Mouse (Mus musculus): ENCODE measurements around the gene Mettl9. TPM values are rescaled to one million over a fixed set of nuclear protein-coding genes. Genes with fewer than 3 reads are reported as not detected.

The Mettl9 gene
- total and polyA plus RNA-seq, 3 experiments: 23.5 to 85.1 (median 80.7) TPM

DNA sequence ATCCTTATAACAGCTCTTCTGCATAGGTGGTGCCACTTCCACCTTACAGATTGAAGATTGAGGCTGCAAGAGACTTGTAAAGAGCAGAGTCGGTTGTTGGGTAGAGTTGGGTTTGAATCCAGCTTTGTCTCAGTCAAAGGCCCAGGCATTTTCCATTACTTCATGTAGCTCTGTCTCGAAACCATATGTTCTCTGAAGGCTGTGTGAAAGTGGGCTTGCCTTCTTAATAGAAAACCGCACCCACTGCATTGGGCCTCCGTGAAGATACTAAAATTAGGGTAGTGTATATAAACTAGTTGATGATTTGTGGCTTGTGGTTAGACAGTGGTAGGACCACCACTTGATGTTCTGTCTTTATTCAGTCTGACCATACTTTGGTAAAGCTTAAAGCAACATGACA, 6.3 kb downstream of the Mettl9 start:
- 70% methylated on average over 4 of the region's 4 CpGs for WGBS
- peak overlapping the region; percentile 19; the same call in 1 of the 2 replicates for H3K27ac ChIP-seq
- no peak overlapping the region for H3K9ac ChIP-seq (ENCODE audit: low read depth, low read length)
- H3K4me1 ChIP-seq (ENCODE audit: control insufficient read depth, insufficient read depth, low read length): peaks cover 15% of the 10 kb centered on the region
- H3K36me3 ChIP-seq (ENCODE audit: control insufficient read depth, insufficient read depth, low read length): peaks cover 26% of the 10 kb centered on the region
- TF ChIP-seq CTCF (IDR thresholded peaks at IDR 0.05) (no peak), POLR2A (IDR thresholded peaks at IDR 0.05; ENCODE audit: insufficient read depth, low read depth, low read length) (no peak), EP300 (IDR thresholded peaks at IDR 0.05; ENCODE audit: insufficient read depth, low read depth, low read length) (no peak)
- no peak overlapping the region for H3K4me3 ChIP-seq
- intact Hi-C loops (cut with DNase I): no loop called here
- no peaks in the 10 kb centered on the region for H3K27me3 ChIP-seq (ENCODE audit: control insufficient read depth, insufficient read depth, low read length)
- H3K79me2 ChIP-seq (replicated peaks; ENCODE audit: control insufficient read depth, insufficient read depth, low read length): peaks cover 13% of the 10 kb centered on the region
- DNase-seq: no peak

DNA sequence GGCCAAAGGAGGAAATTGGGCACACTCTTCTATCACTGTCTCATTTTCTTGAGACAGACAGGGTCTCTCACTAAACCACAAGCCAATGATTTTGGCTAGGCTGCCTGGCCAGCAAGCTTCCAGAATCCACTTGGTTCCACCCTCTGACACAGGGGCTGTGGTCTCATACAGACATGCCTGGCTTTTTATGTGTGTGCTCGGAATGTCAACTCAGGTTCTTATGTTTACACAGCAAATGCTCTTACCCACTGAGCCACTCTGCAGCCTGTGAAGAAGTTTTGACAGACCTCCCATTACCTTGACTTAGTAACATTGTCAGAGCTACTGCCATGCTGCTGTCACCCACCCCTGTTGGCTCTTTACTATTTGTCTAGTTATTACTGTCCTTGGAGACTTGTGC, 7.7 kb downstream of the Mettl9 start:
- no peak for DNase-seq
- Histone ChIP-seq H3K9ac (ENCODE audit: low read depth, low read length) (no peak overlapping the region), H3K27me3 (ENCODE audit: control insufficient read depth, insufficient read depth, low read length) (no peaks in the 10 kb centered on the region), H3K36me3 (ENCODE audit: control insufficient read depth, insufficient read depth, low read length) (peaks cover 29% of the 10 kb centered on the region), H3K79me2 (replicated peaks; ENCODE audit: control insufficient read depth, insufficient read depth, low read length) (peaks cover 13% of the 10 kb centered on the region), H3K4me1 (ENCODE audit: control insufficient read depth, insufficient read depth, low read length) (peaks cover 16% of the 10 kb centered on the region), H3K4me3 (no peak overlapping the region), H3K27ac (peak overlapping the region; percentile 2; the same call in 1 of the 2 replicates)
- 67% methylated on average over 1 of the region's 1 CpGs for WGBS
- no peak for TF ChIP-seq CTCF (IDR thresholded peaks at IDR 0.05)
- intact Hi-C loops (cut with DNase I): no loop called here

DNA sequence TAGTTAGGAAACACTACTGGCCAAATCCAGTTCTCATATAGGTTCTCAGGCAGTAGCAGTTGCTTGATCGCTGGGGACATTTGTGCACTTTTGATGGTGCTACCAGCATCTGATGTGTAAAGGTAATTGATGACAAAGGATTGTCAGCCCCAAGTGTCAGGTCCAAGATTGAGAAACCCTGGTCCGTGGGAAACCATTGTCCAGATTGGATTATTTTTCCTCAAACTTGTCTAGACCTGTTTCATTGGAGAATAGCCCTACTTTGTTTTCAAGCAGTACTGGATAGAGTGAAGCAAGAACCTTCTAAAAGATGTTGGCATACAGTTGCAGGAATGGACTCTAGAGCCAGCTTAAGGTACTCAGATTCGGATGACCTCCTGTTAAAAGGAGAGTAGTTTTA, 8.8 kb downstream of the Mettl9 start:
- WGBS: 87% methylated on average over 3 of the region's 3 CpGs

DNA sequence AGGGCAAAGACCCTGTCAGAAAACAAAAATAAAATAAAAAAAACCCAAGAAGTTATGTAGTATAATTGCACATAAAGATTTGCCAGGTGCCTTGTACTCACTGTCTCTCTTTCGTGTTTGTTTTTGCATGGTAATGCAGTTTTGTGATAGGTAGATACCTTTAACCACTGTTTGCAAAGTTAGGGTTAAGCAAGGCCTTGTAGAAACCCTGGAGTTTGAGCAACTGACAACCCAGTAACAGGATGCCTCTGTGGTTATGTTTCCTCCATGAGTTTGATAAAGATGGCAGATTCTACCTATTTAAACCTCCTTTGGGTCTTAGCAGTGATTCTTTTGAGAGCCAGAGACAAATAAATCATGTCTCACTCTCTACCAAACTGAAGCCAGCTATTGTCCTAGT, 9.3 kb downstream of the Mettl9 start:
- H3K4me1 ChIP-seq (ENCODE audit: control insufficient read depth, insufficient read depth, low read length): peaks cover 16% of the 10 kb centered on the region
- no peak overlapping the region for H3K9ac ChIP-seq (ENCODE audit: low read depth, low read length)
- WGBS: 88% methylated on average over 1 of the region's 1 CpGs
- TF ChIP-seq EP300 (IDR thresholded peaks at IDR 0.05; ENCODE audit: insufficient read depth, low read depth, low read length) (no peak), POLR2A (IDR thresholded peaks at IDR 0.05; ENCODE audit: insufficient read depth, low read depth, low read length) (no peak), CTCF (IDR thresholded peaks at IDR 0.05) (no peak)
- peak overlapping the region; percentile 77 for H3K27ac ChIP-seq
- DNase-seq: no peak
- intact Hi-C loops (cut with DNase I): no loop called here
- peaks cover 11% of the 10 kb centered on the region for H3K79me2 ChIP-seq (replicated peaks; ENCODE audit: control insufficient read depth, insufficient read depth, low read length)
- H3K36me3 ChIP-seq (ENCODE audit: control insufficient read depth, insufficient read depth, low read length): peaks cover 32% of the 10 kb centered on the region
- H3K4me3 ChIP-seq: no peak overlapping the region
- H3K27me3 ChIP-seq (ENCODE audit: control insufficient read depth, insufficient read depth, low read length): no peaks in the 10 kb centered on the region

More for the DNA sequence above, 8.8 kb downstream of the Mettl9 start:
- intact Hi-C loops (cut with DNase I): no loop called here
- peaks cover 12% of the 10 kb centered on the region for H3K79me2 ChIP-seq (replicated peaks; ENCODE audit: control insufficient read depth, insufficient read depth, low read length)
- H3K4me3 ChIP-seq: no peak overlapping the region
- TF ChIP-seq POLR2A (IDR thresholded peaks at IDR 0.05; ENCODE audit: insufficient read depth, low read depth, low read length): no peak
- no peak for TF ChIP-seq EP300 (IDR thresholded peaks at IDR 0.05; ENCODE audit: insufficient read depth, low read depth, low read length)
- TF ChIP-seq CTCF (IDR thresholded peaks at IDR 0.05): no peak
- no peak for DNase-seq
- no peaks in the 10 kb centered on the region for H3K27me3 ChIP-seq (ENCODE audit: control insufficient read depth, insufficient read depth, low read length)
- no peak overlapping the region; the same call in 1 of the 2 replicates for H3K27ac ChIP-seq
- H3K4me1 ChIP-seq (ENCODE audit: control insufficient read depth, insufficient read depth, low read length): peaks cover 16% of the 10 kb centered on the region
- H3K36me3 ChIP-seq (ENCODE audit: control insufficient read depth, insufficient read depth, low read length): peaks cover 30% of the 10 kb centered on the region
- H3K9ac ChIP-seq (ENCODE audit: low read depth, low read length): no peak overlapping the region

DNA sequence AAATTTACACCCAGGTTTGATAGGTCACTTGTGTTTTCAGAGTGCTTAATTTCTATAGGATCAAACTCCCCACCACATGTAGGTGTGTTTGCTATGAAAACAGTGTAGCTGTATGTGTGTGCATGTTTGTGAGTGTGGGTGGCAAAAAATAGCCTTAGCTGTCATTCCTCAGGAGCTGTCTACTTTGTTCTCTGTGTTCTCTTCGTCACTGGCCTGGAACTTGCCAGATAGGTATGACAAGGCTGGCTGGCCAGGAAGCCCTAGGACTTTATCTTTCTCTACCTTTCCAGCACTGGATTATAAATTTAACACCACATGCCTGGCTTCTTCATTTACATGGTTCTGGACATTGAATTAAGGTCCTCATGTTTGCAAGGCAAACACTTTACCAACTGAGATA, 10.0 kb downstream of the Mettl9 start:
- DNase-seq: peak in 1 of 2 experiments; percentile 53
- peaks cover 11% of the 10 kb centered on the region for H3K79me2 ChIP-seq (replicated peaks; ENCODE audit: control insufficient read depth, insufficient read depth, low read length)
- H3K27me3 ChIP-seq (ENCODE audit: control insufficient read depth, insufficient read depth, low read length): no peaks in the 10 kb centered on the region
- H3K36me3 ChIP-seq (ENCODE audit: control insufficient read depth, insufficient read depth, low read length): peaks cover 34% of the 10 kb centered on the region
- H3K4me1 ChIP-seq (ENCODE audit: control insufficient read depth, insufficient read depth, low read length): peaks cover 16% of the 10 kb centered on the region
- H3K9ac ChIP-seq (ENCODE audit: low read depth, low read length): no peak overlapping the region
- H3K4me3 ChIP-seq: no peak overlapping the region
- intact Hi-C loops (cut with DNase I): no loop called here
- WGBS: 42% methylated on average over 1 of the region's 1 CpGs
- H3K27ac ChIP-seq: peak overlapping the region; percentile 77
- TF ChIP-seq POLR2A (IDR thresholded peaks at IDR 0.05; ENCODE audit: insufficient read depth, low read depth, low read length) (no peak), EP300 (IDR thresholded peaks at IDR 0.05; ENCODE audit: insufficient read depth, low read depth, low read length) (no peak), CTCF (IDR thresholded peaks at IDR 0.05) (no peak)

DNA sequence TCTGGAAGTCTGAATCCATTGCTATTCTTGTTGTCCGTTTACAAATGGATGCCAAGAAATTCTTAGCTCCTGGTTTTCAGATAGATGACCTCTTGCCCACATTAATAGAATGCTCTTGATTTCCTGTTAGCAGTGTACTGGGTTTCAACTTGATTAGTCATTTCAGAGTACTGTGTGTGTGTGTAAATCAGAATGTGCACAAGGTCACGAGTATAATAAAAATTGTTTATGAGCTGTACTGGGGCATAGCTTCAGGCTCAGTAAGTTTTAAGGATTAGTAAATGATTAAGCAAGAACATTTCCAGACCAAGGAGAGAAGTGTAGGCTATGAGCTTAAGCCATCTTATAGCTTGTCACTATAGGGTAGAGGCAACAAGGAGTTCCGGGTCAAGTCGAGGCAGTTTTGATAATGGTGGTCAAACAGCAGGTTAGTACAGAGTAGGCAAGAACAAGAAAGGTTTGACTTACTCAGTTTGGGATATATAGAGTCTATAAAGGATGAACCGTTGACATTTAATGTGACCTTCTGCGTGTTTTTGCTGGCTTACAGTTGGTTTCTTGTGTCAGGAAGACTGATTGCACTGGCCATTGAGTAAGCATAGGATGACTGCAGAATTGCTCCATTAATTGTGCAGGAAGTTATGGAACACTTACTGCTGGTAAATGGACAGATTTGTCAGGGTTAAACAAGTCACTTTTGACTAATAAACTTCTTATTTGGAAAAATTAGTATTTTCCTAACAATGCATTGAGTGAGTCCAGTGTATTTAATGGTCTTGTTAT, 11.6 kb downstream of the Mettl9 start:
- 63% methylated on average over 6 of the region's 6 CpGs for WGBS
- Histone ChIP-seq H3K4me3 (no peak overlapping the region), H3K9ac (ENCODE audit: low read depth, low read length) (no peak overlapping the region), H3K27ac (peak overlapping the region; percentile 77), H3K27me3 (ENCODE audit: control insufficient read depth, insufficient read depth, low read length) (no peaks in the 10 kb centered on the region), H3K36me3 (ENCODE audit: control insufficient read depth, insufficient read depth, low read length) (peaks cover 31% of the 10 kb centered on the region), H3K79me2 (replicated peaks; ENCODE audit: control insufficient read depth, insufficient read depth, low read length) (peaks cover 8% of the 10 kb centered on the region), H3K4me1 (ENCODE audit: control insufficient read depth, insufficient read depth, low read length) (peaks cover 13% of the 10 kb centered on the region)
- TF ChIP-seq POLR2A (IDR thresholded peaks at IDR 0.05; ENCODE audit: insufficient read depth, low read depth, low read length): no peak
- TF ChIP-seq CTCF (IDR thresholded peaks at IDR 0.05): no peak
- no peak for TF ChIP-seq EP300 (IDR thresholded peaks at IDR 0.05; ENCODE audit: insufficient read depth, low read depth, low read length)
- DNase-seq: no peak
- intact Hi-C loops (cut with DNase I): no loop called here
